ENCODE assay signal across 23 mouse cellular contexts in genomic region chr17:16753090-16753489, GRCm38 (mm10).
DNase-seq lines count a peak whose midpoint lies in the region; ATAC-seq lines count a peak whose summit lies in the region.
"Had no signal": no experiment of that assay in that cellular context is flagged by ENCODE, and none has a peak within 500 bp of the region (broad histone marks: within the 10 kb centered on the region; RNA-seq: fewer than 3 reads in every experiment).

No protein-coding gene starts in this region.

- DNase-seq in forebrain, embryonic 14.5 days (ENCODE audit: low spot score) = peak; percentile 13
- no peak for DNase-seq in forebrain, embryonic 10.5 days (ENCODE audit: extremely low spot score, low spot score)
- no peak for DNase-seq in thymus, adult 18-20 months
- no peak for DNase-seq in thymus, postnatal 14 days
- DNase-seq: adrenal gland, postnatal 36 days; cerebellum, adult 11-12 months; cerebellum, postnatal 10 days; heart, postnatal 36 days; kidney, adult 2 months; layer of hippocampus, adult 9-11 months; lung, adult 18-20 months; lung, postnatal 10 days; right cerebral cortex, postnatal 14 days had no signal

- H3K4me2 ChIP-seq in forebrain, embryonic 14.5 days (ENCODE audit: low read length) = no peak overlapping the region
- no peak overlapping the region for H3K4me2 ChIP-seq in neural tube, embryonic 14.5 days (ENCODE audit: low read depth, low read length)
- no peak overlapping the region for H3K4me2 ChIP-seq in neural tube, embryonic 15.5 days
- no peak overlapping the region for H3K4me2 ChIP-seq in hindbrain, embryonic 16.5 days (ENCODE audit: low read length)
- H3K4me2 ChIP-seq: embryonic facial prominence, embryonic 13.5 days; heart, embryonic 15.5 days; limb, embryonic 13.5 days; liver, embryonic 12.5 days had no signal

- H3K27me3 ChIP-seq in forebrain, embryonic 14.5 days (replicated peaks; ENCODE audit: control insufficient read depth, insufficient read depth, low read length) = no peaks in the 10 kb centered on the region
- H3K27me3 ChIP-seq in forebrain, embryonic 10.5 days (ENCODE audit: poor library complexity, severe bottlenecking) = no peaks in the 10 kb centered on the region
- no peaks in the 10 kb centered on the region for H3K27me3 ChIP-seq in neural tube, embryonic 14.5 days (ENCODE audit: control insufficient read depth, insufficient read depth, low read length)
- no peaks in the 10 kb centered on the region for H3K27me3 ChIP-seq in neural tube, embryonic 15.5 days (replicated peaks)
- no peaks in the 10 kb centered on the region for H3K27me3 ChIP-seq in hindbrain, embryonic 16.5 days (replicated peaks; ENCODE audit: control insufficient read depth, insufficient read depth, low read length)
- H3K27me3 ChIP-seq: embryonic facial prominence, embryonic 13.5 days; heart, embryonic 15.5 days; limb, embryonic 13.5 days; liver, embryonic 12.5 days had no signal

- H3K9me3 ChIP-seq in forebrain, embryonic 14.5 days (replicated peaks; ENCODE audit: control insufficient read depth, low read length) = no peaks in the 10 kb centered on the region
- no peaks in the 10 kb centered on the region for H3K9me3 ChIP-seq in forebrain, embryonic 10.5 days
- no peaks in the 10 kb centered on the region for H3K9me3 ChIP-seq in neural tube, embryonic 14.5 days (ENCODE audit: control insufficient read depth, low read length)
- H3K9me3 ChIP-seq in neural tube, embryonic 15.5 days (replicated peaks) = no peaks in the 10 kb centered on the region
- H3K9me3 ChIP-seq in hindbrain, embryonic 16.5 days (ENCODE audit: control insufficient read depth, low read length) = no peaks in the 10 kb centered on the region
- H3K9me3 ChIP-seq: embryonic facial prominence, embryonic 13.5 days; heart, embryonic 15.5 days; limb, embryonic 13.5 days; liver, embryonic 12.5 days had no signal

- WGBS in forebrain, embryonic 14.5 days = 66% methylated on average over 4 of the region's 4 CpGs
- WGBS in forebrain, embryonic 10.5 days = 81% methylated on average over 4 of the region's 4 CpGs
- 48% methylated on average over 4 of the region's 4 CpGs for WGBS in neural tube, embryonic 14.5 days
- WGBS in neural tube, embryonic 15.5 days = 42% methylated on average over 4 of the region's 4 CpGs
- 51% methylated on average over 4 of the region's 4 CpGs for WGBS in hindbrain, embryonic 16.5 days

- H3K4me1 ChIP-seq in forebrain, embryonic 14.5 days (ENCODE audit: control insufficient read depth, insufficient read depth, low read length) = no peaks in the 10 kb centered on the region
- H3K4me1 ChIP-seq in forebrain, embryonic 10.5 days = no peaks in the 10 kb centered on the region
- no peaks in the 10 kb centered on the region for H3K4me1 ChIP-seq in neural tube, embryonic 14.5 days (ENCODE audit: control insufficient read depth, insufficient read depth, low read length)
- no peaks in the 10 kb centered on the region for H3K4me1 ChIP-seq in neural tube, embryonic 15.5 days
- H3K4me1 ChIP-seq in hindbrain, embryonic 16.5 days (ENCODE audit: control insufficient read depth, insufficient read depth, low read depth, low read length) = no peaks in the 10 kb centered on the region
- H3K4me1 ChIP-seq: embryonic facial prominence, embryonic 13.5 days; heart, embryonic 15.5 days; limb, embryonic 13.5 days; liver, embryonic 12.5 days had no signal

- H3K36me3 ChIP-seq in forebrain, embryonic 14.5 days (ENCODE audit: control insufficient read depth, insufficient read depth, low read length) = no peaks in the 10 kb centered on the region
- no peaks in the 10 kb centered on the region for H3K36me3 ChIP-seq in forebrain, embryonic 10.5 days (replicated peaks)
- H3K36me3 ChIP-seq in neural tube, embryonic 14.5 days (ENCODE audit: control insufficient read depth, insufficient read depth, low read length) = no peaks in the 10 kb centered on the region
- H3K36me3 ChIP-seq in neural tube, embryonic 15.5 days = no peaks in the 10 kb centered on the region
- H3K36me3 ChIP-seq in hindbrain, embryonic 16.5 days (ENCODE audit: control insufficient read depth, insufficient read depth, low read length) = no peaks in the 10 kb centered on the region
- H3K36me3 ChIP-seq: embryonic facial prominence, embryonic 13.5 days; heart, embryonic 15.5 days; limb, embryonic 13.5 days; liver, embryonic 12.5 days had no signal

- H3K27ac ChIP-seq in forebrain, embryonic 14.5 days (ENCODE audit: low read depth, low read length) = no peak overlapping the region
- no peak overlapping the region for H3K27ac ChIP-seq in forebrain, embryonic 10.5 days
- H3K27ac ChIP-seq in neural tube, embryonic 14.5 days (ENCODE audit: low read depth, low read length) = no peak overlapping the region
- H3K27ac ChIP-seq in neural tube, embryonic 15.5 days (replicated peaks) = no peak overlapping the region
- H3K27ac ChIP-seq in hindbrain, embryonic 16.5 days (ENCODE audit: low read depth, low read length) = no peak overlapping the region
- H3K27ac ChIP-seq: embryonic facial prominence, embryonic 13.5 days; heart, embryonic 15.5 days; kidney, postnatal 0 days; limb, embryonic 13.5 days; liver, embryonic 12.5 days; stomach, postnatal 0 days had no signal

- H3K9ac ChIP-seq in forebrain, embryonic 14.5 days (ENCODE audit: low read length) = no peak overlapping the region
- H3K9ac ChIP-seq in neural tube, embryonic 14.5 days (replicated peaks; ENCODE audit: low read depth, low read length) = no peak overlapping the region
- no peak overlapping the region for H3K9ac ChIP-seq in neural tube, embryonic 15.5 days (replicated peaks)
- H3K9ac ChIP-seq in hindbrain, embryonic 16.5 days (ENCODE audit: low read depth, low read length) = no peak overlapping the region
- H3K9ac ChIP-seq: embryonic facial prominence, embryonic 13.5 days; heart, embryonic 15.5 days; limb, embryonic 13.5 days; liver, embryonic 12.5 days had no signal

- ATAC-seq in forebrain, embryonic 14.5 days = no peak
- ATAC-seq in neural tube, embryonic 14.5 days (ENCODE audit: low read depth) = peak; percentile 51; the same call in 1 of the 2 replicates
- no peak; the same call in 1 of the 2 replicates for ATAC-seq in neural tube, embryonic 15.5 days (ENCODE audit: low FRiP score)
- ATAC-seq in hindbrain, embryonic 16.5 days = peak; percentile 68
- ATAC-seq: liver, embryonic 12.5 days had no signal

- H3K4me3 ChIP-seq in forebrain, embryonic 14.5 days (ENCODE audit: low read depth, low read length) = no peak overlapping the region
- no peak overlapping the region for H3K4me3 ChIP-seq in forebrain, embryonic 10.5 days
- H3K4me3 ChIP-seq in neural tube, embryonic 14.5 days (ENCODE audit: low read depth, low read length) = no peak overlapping the region
- H3K4me3 ChIP-seq in neural tube, embryonic 15.5 days (replicated peaks) = no peak overlapping the region
- H3K4me3 ChIP-seq in hindbrain, embryonic 16.5 days (ENCODE audit: low read length) = no peak overlapping the region
- H3K4me3 ChIP-seq: embryonic facial prominence, embryonic 13.5 days; erythroblast, embryonic 14.5 days; heart, embryonic 15.5 days; limb, embryonic 13.5 days; liver, embryonic 12.5 days had no signal

Comparison
In these comparisons a context has a peak if more than half of its experiments do, and no peak if none do; other contexts are left out.
1. ATAC-seq: peak in neural tube, embryonic 14.5 days (single experiment) and hindbrain, embryonic 16.5 days (single experiment); none in forebrain, embryonic 14.5 days (single experiment) and neural tube, embryonic 15.5 days (single experiment).